Mouse (Mus musculus) kidney, adult 2 months (tissue): ENCODE measurements around the gene Dnajb4. TPM values are rescaled to one million over a fixed set of nuclear protein-coding genes. Genes with fewer than 3 reads are reported as not detected.

Experiments used
- DNase-seq: peaks from one replicate; pipeline ENCODE4 v3.0.0; 2021
- H3K27ac ChIP-seq: fragments of 200-500 bp; 2 replicates; pipeline ENCODE4 v1.5.1; 2012; ENCODE audit warnings: low read depth, low read length, control low read depth, inconsistent platforms; ENCODE audit not compliant: insufficient read depth
- H3K27me3 ChIP-seq: fragments of 200-500 bp; replicated peaks from 2 replicates; pipeline ENCODE4 v1.6.1; 2012; ENCODE audit warnings: mild to moderate bottlenecking, moderate library complexity, low read length, inconsistent platforms; ENCODE audit not compliant: control insufficient read depth, insufficient read depth
- H3K36me3 ChIP-seq: fragments of 200-500 bp; 2 replicates; pipeline ENCODE4 v1.6.1; 2012; ENCODE audit warnings: mild to moderate bottlenecking, moderate library complexity, low read length, inconsistent platforms; ENCODE audit not compliant: control insufficient read depth, insufficient read depth
- H3K4me1 ChIP-seq: fragments of 200-500 bp; 2 replicates; pipeline ENCODE4 v1.6.1; 2011; ENCODE audit warnings: low read length; ENCODE audit not compliant: control insufficient read depth, insufficient read depth
- H3K4me3 ChIP-seq: fragments of 200-500 bp; 2 replicates; pipeline ENCODE4 v1.5.1; 2011; ENCODE audit warnings: mild to moderate bottlenecking, low read depth, low read length, control low read depth; ENCODE audit not compliant: insufficient read depth
- CTCF ChIP-seq: fragments of 200-500 bp; conservative IDR thresholded peaks from 2 replicates; pipeline ENCODE4 v1.5.1; 2011; ENCODE audit warnings: low read depth, mild to moderate bottlenecking, control low read depth, low read length, moderate library complexity, mixed read lengths; ENCODE audit not compliant: insufficient read depth, insufficient read length
- POLR2A ChIP-seq: fragments of 200-500 bp; IDR thresholded peaks from one replicate; pipeline ENCODE4 v1.6.1; 2011; ENCODE audit warnings: low read depth, low read length, control low read depth
- WGBS: fragments of 180-500 bp; shearing (Covaris S2); methylation state at CpG from one replicate; pipeline ENCODE4 v1.1.7; 2018; 5-methylcytosine and 5-hydroxymethylcytosine counted together
- polyA plus RNA-seq: library from polyadenylated mRNA; depleted of rRNA; stranded (reverse); fragments of >200 nt; gene quantifications from 2 replicates; pipeline ENCODE4 v1.2.3, GENCODE M21; 2012

The Dnajb4 gene
- polyA plus RNA-seq, 1 experiment, result 9.8 TPM

GRCm38 (mm10) chr3:152190679-152191477 lies 19.2 kb downstream of the Dnajb4 start:
- TF ChIP-seq CTCF (no peak), POLR2A (no peak)
- Histone ChIP-seq H3K36me3 (peaks cover 2% of the 10 kb centered on the region; the same call in 1 of the 2 replicates), H3K4me1 (peaks cover 14% of the 10 kb centered on the region), H3K27me3 (no peaks in the 10 kb centered on the region), H3K27ac (peak overlapping the region; percentile 90), H3K4me3 (peak overlapping the region; percentile 55)
- DNase-seq, result peak; percentile 19
- WGBS, result 44% methylated on average over 9 of the region's 9 CpGs

- TF ChIP-seq CTCF (no peak), POLR2A (no peak)
- Histone ChIP-seq H3K27ac (peak overlapping the region; percentile 86), H3K27me3 (no peaks in the 10 kb centered on the region), H3K4me1 (peaks cover 14% of the 10 kb centered on the region), H3K4me3 (no peak overlapping the region), H3K36me3 (peaks cover 6% of the 10 kb centered on the region)
- 39% methylated on average over 4 of the region's 4 CpGs for WGBS
- DNase-seq, result peak; percentile 36
These were observed 20.8 kb downstream of the Dnajb4 start for GRCm38 (mm10) chr3:152189306-152189705.

GRCm38 (mm10) chr3:152186106-152186505 lies 24.0 kb downstream of the Dnajb4 start:
- no peak for DNase-seq
- peaks cover 11% of the 10 kb centered on the region for H3K4me1 ChIP-seq
- TF ChIP-seq POLR2A (no peak), CTCF (no peak)
- no peak overlapping the region for H3K27ac ChIP-seq
- H3K4me3 ChIP-seq, result no peak overlapping the region
- 75% methylated on average over 6 of the region's 6 CpGs for whole genome bisulfite sequencing
- peaks cover 12% of the 10 kb centered on the region for H3K36me3 ChIP-seq
- H3K27me3 ChIP-seq, result no peaks in the 10 kb centered on the region

GRCm38 (mm10) chr3:152183522-152183921 lies 26.6 kb downstream of the Dnajb4 start:
- H3K27me3 ChIP-seq, result no peaks in the 10 kb centered on the region
- no peak for DNase-seq
- 82% methylated on average over 9 of the region's 9 CpGs for WGBS
- peaks cover under 1% of the 10 kb centered on the region; the same call in 1 of the 2 replicates for H3K4me1 ChIP-seq
- H3K36me3 ChIP-seq, result peaks cover 12% of the 10 kb centered on the region
- H3K4me3 ChIP-seq, result no peak overlapping the region
- no peak overlapping the region for H3K27ac ChIP-seq
- no peak for TF ChIP-seq CTCF
- no peak for TF ChIP-seq POLR2A

GRCm38 (mm10) chr3:152180624-152181023 lies 29.5 kb downstream of the Dnajb4 start:
- TF ChIP-seq POLR2A (no peak), CTCF (no peak)
- Histone ChIP-seq H3K27ac (no peak overlapping the region), H3K36me3 (peaks cover 10% of the 10 kb centered on the region), H3K27me3 (no peaks in the 10 kb centered on the region), H3K4me1 (no peaks in the 10 kb centered on the region), H3K4me3 (no peak overlapping the region)
- DNase-seq, result no peak
- 88% methylated on average over 4 of the region's 4 CpGs for WGBS

GRCm38 (mm10) chr3:152179285-152179684 lies 30.8 kb downstream of the Dnajb4 start:
- Histone ChIP-seq H3K36me3 (peaks cover 5% of the 10 kb centered on the region; the same call in 1 of the 2 replicates), H3K4me3 (no peak overlapping the region), H3K27ac (no peak overlapping the region), H3K27me3 (no peaks in the 10 kb centered on the region), H3K4me1 (no peaks in the 10 kb centered on the region)
- no peak for TF ChIP-seq POLR2A
- TF ChIP-seq CTCF, result no peak
- DNase-seq, result no peak
- 63% methylated on average over 1 of the region's 1 CpGs for WGBS

GRCm38 (mm10) chr3:152178816-152179215 lies 31.3 kb downstream of the Dnajb4 start:
- Histone ChIP-seq H3K4me3 (no peak overlapping the region), H3K36me3 (peaks cover 5% of the 10 kb centered on the region; the same call in 1 of the 2 replicates), H3K4me1 (no peaks in the 10 kb centered on the region), H3K27ac (no peak overlapping the region), H3K27me3 (no peaks in the 10 kb centered on the region)
- WGBS, result 71% methylated on average over 4 of the region's 4 CpGs
- DNase-seq, result no peak
- TF ChIP-seq CTCF, result no peak
- no peak for TF ChIP-seq POLR2A
